Mouse (Mus musculus): ENCODE measurements around the gene Cic.
A peak's percentile ranks its signal among the peaks of the same experiment; 100 is the strongest.

The Cic gene

GRCm38 (mm10) chr7:25284171-25284570 is 16.7 kb downstream of the Cic start:
- peak in 1 of 2 experiments; percentile 31 for DNase-seq

GRCm38 (mm10) chr7:25284766-25285165 is 17.3 kb downstream of the Cic start:
- DNase-seq = peak; percentile 49 to 70

- no peak for DNase-seq
Measured at GRCm38 (mm10) chr7:25285511-25286238, 18.2 kb downstream of the Cic start.

GRCm38 (mm10) chr7:25286989-25287388 is 19.5 kb downstream of the Cic start:
- no peak for DNase-seq

GRCm38 (mm10) chr7:25288011-25288410 is 20.5 kb downstream of the Cic start:
- no peak for DNase-seq

- DNase-seq = no peak
Measured at GRCm38 (mm10) chr7:25288721-25289120, 21.2 kb downstream of the Cic start.

GRCm38 (mm10) chr7:25289925-25290324 is 22.4 kb downstream of the Cic start:
- DNase-seq = no peak

- DNase-seq = no peak
Measured at GRCm38 (mm10) chr7:25290463-25290862, 23.0 kb downstream of the Cic start.

- DNase-seq = peak; percentile 63 to 76
Measured at GRCm38 (mm10) chr7:25290911-25291310, 23.4 kb downstream of the Cic start.

GRCm38 (mm10) chr7:25292107-25292506 is 24.6 kb downstream of the Cic start:
- DNase-seq = peak in 1 of 2 experiments; percentile 22

- DNase-seq = peak in 1 of 2 experiments; percentile 20
Measured at GRCm38 (mm10) chr7:25293191-25293739, 25.8 kb downstream of the Cic start.

- no peak for DNase-seq
Measured at GRCm38 (mm10) chr7:25294495-25294894, 27.0 kb downstream of the Cic start.

- peak in 1 of 2 experiments; percentile 13 for DNase-seq
Measured at GRCm38 (mm10) chr7:25294960-25295722, 27.6 kb downstream of the Cic start.

- peak in 1 of 2 experiments; percentile 57 for DNase-seq
Measured at GRCm38 (mm10) chr7:25296945-25297453, 29.5 kb downstream of the Cic start.

- DNase-seq = peak; percentile 92 to 94
Measured at GRCm38 (mm10) chr7:25297454-25298325, 30.2 kb downstream of the Cic start, which contains the start of gene Pafah1b3. Gene Pafah1b3, minus strand, starts transcription at chr7:25297986.

- peak; percentile 26 to 67 for DNase-seq
Measured at GRCm38 (mm10) chr7:25301063-25301462, 33.6 kb downstream of the Cic start, which contains the start of gene Prr19. Gene Prr19, plus strand, starts transcription at chr7:25301411.

- DNase-seq = no peak
Measured at GRCm38 (mm10) chr7:25303003-25303684, 35.6 kb downstream of the Cic start.

GRCm38 (mm10) chr7:25303685-25304006 is 36.1 kb downstream of the Cic start:
- no peak for DNase-seq

GRCm38 (mm10) chr7:25305481-25305880 is 38.0 kb downstream of the Cic start:
- DNase-seq = no peak

- peak; percentile 86 to 88 for DNase-seq
Measured at GRCm38 (mm10) chr7:25305956-25306613, 38.6 kb downstream of the Cic start, which contains the start of gene Tmem145. Gene Tmem145, plus strand, starts transcription at chr7:25306106.

- no peak for DNase-seq
Measured at GRCm38 (mm10) chr7:25306614-25306996, 39.1 kb downstream of the Cic start.

Data from cerebellum, postnatal 14 days (tissue).